Mouse (Mus musculus): ENCODE results near the gene Rfc2. TPM values are rescaled to one million over a fixed set of nuclear protein-coding genes. Genes with fewer than 3 reads are reported as not detected.
A peak's percentile ranks its signal among the peaks of the same experiment; 100 is the strongest.

Rfc2 gene
- total RNA-seq, 1 experiment from 2014 or later: 51.2 TPM

DNA sequence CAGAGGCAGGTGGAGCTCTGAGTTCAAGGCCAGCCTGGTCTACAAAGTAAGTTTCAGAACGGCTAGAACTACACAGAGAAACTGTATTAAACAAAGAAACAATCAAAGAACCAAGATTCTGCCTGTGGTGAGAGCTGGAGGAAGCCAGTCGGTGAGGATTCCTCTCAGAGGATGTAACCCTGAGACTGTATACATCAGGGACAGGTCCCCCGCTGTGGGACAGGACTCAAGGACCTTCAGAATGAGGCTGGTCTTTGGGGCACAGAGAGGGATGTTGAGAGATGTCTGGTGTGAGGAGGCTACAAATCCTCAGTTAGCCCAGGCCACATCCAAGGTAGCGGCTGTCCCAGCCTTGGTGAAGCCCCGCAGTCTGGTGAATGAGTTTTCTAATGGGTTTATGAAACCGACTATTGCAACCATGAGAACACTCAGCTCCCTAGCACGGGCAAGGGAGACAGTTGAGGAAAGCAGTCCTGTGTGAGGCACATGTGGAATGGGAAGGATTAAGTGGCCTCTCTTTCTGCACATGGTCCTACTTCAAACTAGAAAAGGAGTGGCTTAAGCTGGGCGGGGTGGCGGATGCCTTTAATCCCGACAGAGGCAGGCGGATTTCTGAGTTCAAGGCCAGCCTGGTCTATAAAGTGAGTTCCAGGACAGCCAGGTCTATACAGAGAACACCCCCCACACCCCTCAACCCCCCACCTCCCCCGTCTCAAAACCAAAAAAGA, 28.9 kb downstream of the Rfc2 start:
- DNase-seq: no peak

DNA sequence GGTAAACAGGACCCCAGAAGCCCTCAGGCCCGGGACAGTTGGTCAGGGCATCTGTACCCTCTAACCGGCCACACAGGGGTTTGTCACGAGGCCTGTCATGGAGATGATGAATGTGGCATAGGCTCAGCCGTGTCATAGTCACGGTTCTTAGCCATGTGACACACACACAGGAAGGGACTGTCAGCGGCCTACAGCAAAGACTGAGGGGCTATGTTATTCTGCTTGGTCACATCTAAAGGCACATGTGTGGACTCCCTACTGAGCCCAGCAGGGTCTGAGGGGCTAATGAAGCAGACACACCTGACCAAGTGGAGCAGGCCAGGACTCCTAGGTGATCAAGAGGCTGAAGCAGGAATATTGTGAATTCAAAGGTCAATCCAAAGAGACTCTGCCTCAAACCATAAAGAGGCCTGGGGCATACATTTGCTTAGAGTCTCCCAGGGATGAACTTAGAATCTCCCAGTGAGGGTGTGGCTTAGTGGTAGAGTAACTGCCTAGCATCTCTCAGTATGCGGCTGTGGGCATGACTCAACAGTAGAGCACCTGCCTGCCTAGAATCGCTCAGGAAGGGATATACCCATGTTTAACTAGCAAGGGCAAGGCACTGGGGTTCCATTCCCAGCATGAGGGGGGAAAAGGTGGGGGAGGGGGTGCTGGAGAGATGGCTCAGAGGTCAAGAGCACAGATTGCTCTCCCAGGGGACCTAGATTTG, 30.8 kb downstream of the Rfc2 start:
- peak; percentile 18 for DNase-seq

DNA sequence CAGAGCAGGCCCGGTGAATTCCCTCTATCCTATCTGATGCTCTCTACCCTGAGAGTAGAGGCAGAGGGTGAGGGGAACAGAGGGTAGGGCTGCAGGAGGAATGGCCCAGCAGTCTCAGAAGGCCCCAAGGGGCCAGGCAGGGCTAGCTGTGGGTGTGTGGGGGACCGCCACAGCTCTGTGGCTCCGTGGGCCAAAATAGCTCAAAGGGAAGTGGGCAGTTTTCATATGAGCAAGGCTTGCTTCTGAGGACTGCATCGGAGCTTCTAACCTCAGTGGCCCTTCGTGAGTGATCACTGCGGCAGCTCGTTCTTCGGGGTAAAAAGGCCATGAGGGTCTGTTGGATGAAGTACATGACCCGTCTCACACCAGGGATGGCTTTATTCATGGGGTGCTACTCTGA, 32.6 kb downstream of the Rfc2 start:
- DNase-seq: no peak

DNA sequence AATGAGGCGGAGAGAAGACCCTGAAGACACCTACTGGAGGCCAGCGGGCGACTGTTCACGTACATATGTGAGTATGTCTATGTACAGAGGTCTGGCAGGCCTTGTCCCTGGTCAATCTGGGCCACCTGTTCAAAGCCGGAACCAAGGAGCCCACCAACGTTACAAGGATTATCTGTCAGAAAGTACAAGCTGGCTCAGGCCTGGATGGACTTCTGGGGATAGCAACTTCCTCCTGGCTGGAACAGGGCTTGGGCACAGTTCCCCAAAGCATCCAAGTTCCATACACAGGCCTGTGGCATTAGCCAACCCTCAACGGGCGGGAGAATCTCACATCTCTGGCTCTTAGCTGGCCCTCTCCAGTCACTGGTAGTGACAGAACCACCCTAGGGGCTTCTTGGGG, 33.1 kb downstream of the Rfc2 start:
- DNase-seq: no peak

- DNase-seq: no peak
Measured at GRCm38 (mm10) chr5:134614802-134615201, 33.6 kb downstream of the Rfc2 start, which contains the start of gene Lat2. TSS of gene Lat2 (minus strand) at chr5:134615025.

DNA sequence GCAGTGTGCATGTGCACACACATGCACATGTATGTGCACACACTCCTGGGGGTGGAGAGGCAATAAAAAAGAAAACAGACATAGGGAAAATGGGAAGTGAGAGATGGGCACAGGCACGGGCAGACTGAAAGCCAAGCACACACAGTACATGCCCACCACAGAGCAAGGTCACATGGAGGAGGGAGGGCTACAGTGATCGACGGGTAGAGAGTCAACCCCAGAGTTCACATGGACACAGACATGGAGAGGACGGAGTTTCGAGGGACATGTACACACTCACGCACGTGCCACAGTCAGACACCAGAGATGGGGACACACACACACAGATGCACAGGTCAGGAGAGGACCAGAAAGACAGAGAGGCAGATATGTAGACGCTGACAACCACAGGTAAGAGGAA, 34.2 kb downstream of the Rfc2 start:
- DNase-seq: no peak

GRCm38 (mm10) chr5:134615780-134616179, 34.6 kb downstream of the Rfc2 start:
- DNase-seq: no peak

GRCm38 (mm10) chr5:134617071-134617470, 35.9 kb downstream of the Rfc2 start:
- peak; percentile 86 for DNase-seq

- DNase-seq: no peak
Measured at GRCm38 (mm10) chr5:134620457-134620856, 39.3 kb downstream of the Rfc2 start.

DNA sequence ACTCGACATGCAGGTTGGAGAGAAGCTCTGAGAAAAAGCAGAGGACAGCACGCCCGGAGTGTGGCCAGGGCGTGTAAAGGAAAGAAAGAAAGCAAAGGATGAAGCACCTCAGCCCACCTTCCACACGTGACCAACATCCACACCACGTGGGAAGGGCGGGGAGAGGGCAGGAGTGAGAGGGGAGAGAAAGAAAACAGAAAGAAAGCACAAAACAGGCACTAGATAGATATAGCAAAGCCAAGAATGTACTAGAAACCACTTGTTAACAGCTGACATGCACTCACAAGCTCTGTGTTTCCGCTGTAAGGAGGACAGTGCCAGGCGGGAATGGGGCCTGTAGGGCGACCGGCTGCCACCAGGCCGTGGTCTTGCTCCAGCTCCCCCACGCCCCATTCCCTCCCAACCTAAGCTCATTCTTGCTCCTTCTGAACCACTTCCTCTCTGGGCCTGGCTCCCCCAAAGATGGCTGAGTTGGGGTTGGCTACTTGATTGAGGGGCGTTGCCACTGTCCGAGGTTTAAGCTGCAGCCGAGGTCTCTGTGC, 40.0 kb downstream of the Rfc2 start:
- no peak for DNase-seq

DNA sequence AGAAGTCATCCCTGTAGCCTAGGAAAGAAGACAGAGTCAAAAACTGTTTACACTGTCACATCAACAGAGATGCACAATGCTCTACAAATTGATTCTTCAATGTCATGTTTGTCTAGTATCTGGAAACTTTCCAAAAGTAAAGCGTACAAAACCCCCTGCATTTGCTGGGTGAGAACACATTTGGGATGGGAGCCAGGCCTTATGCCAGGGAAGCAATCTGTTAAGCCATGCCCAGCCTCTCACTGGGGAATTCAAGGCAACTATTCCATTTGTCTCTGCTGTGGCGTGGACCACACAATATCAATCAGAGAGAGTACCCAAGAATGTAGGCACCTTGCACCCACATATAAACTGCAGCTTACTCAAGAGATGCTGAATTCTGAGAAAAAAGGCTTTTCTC, 40.9 kb downstream of the Rfc2 start:
- no peak for DNase-seq

GRCm38 (mm10) chr5:134629508-134629907, 48.3 kb downstream of the Rfc2 start:
- no peak for DNase-seq

GRCm38 (mm10) chr5:134630835-134631234, 49.7 kb downstream of the Rfc2 start:
- DNase-seq: peak; percentile 34

GRCm38 (mm10) chr5:134632841-134633240, 51.7 kb downstream of the Rfc2 start:
- no peak for DNase-seq

DNA sequence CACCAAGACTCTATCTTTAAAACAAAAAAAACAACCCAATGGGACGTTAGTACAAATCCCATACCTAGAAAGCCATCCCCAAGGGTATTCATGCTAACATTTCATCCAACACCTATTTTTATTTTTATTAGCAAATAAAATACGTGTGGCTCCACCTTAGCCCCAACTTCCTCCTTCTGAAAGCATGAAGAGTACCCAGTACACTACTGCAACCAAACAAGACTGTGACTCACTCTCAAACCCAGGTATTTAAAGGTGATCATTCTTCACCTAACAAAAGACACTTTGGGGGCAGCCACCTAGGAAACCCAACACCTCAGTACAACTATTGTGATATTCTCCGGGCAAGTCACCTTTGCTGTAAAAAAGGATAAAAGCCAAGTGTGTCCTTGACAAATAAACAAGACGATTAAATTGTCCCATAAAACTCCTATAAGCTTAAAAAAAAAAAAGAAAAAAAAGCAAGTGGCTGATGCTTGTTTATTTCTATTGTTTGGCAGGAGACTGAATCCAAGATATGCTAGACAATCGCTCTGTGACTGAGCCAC, 56.7 kb downstream of the Rfc2 start:
- no peak for DNase-seq

- DNase-seq: peak; percentile 62
Measured at GRCm38 (mm10) chr5:134638461-134639268, 57.5 kb downstream of the Rfc2 start.

GRCm38 (mm10) chr5:134639269-134639682, 58.1 kb downstream of the Rfc2 start, which contains the start of gene Eif4h:
TSS of gene Eif4h (minus strand) at chr5:134639490.
- peak; percentile 99 for DNase-seq

DNA sequence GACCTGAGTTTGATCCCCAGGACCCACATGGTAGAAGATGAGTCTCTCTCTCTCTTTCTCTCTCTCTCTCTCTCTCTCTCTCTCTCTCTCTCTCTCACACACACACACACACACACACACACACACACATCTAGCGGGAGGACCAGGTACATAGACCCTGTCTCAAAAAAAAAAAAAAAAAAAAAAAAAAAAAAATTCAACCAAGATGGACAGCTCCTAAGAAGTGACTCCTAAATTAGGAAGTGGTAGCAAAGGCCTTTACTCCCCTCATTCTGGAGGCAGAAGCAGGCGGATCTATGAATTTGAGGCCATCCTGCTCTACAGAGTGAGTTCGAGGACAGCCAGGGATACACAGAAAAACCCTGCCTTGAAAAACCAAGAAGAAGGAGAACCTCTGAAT, 59.2 kb downstream of the Rfc2 start:
- no peak for DNase-seq

- no peak for DNase-seq
Measured at GRCm38 (mm10) chr5:134644121-134644520, 63.0 kb downstream of the Rfc2 start.

- DNase-seq: peak; percentile 64
Measured at GRCm38 (mm10) chr5:134644643-134645118, 63.5 kb downstream of the Rfc2 start.

GRCm38 (mm10) chr5:134646461-134646860, 65.3 kb downstream of the Rfc2 start:
- DNase-seq: no peak

- no peak for DNase-seq
Measured at GRCm38 (mm10) chr5:134647394-134647793, 66.2 kb downstream of the Rfc2 start.
